Mouse (Mus musculus) heart, postnatal 0 days (tissue): ENCODE results near the gene Smim4. TPM values are rescaled to one million over a fixed set of nuclear protein-coding genes. Genes with fewer than 3 reads are reported as not detected.

Experiments used
- ATAC-seq: fragments of 200-750 bp; cut with Nextera tagmentation; 2 replicates; pipeline ENCODE4 v1.8.0; 2017; ENCODE audit warnings: low read depth, moderate number of reproducible peaks, moderate library complexity; ENCODE audit not compliant: insufficient read depth
- DNase-seq: peaks from one replicate; pipeline ENCODE4 v3.0.0-alpha.2; 2016; ENCODE audit warnings: low spot score
- H3K27ac ChIP-seq: fragments of 300-500 bp; sonication (generic); 2 replicates; pipeline ENCODE4 v1.5.1; 2014; ENCODE audit warnings: low read depth, mild to moderate bottlenecking
- H3K27me3 ChIP-seq: fragments of 300-500 bp; sonication (generic); 2 replicates; pipeline ENCODE4 v1.6.1; 2014; ENCODE audit warnings: low read length, mixed read lengths; ENCODE audit not compliant: control insufficient read depth, insufficient read depth
- H3K36me3 ChIP-seq: fragments of 300-500 bp; sonication (generic); replicated peaks from 2 replicates; pipeline ENCODE4 v1.6.1; 2014; ENCODE audit warnings: low read length, mixed read lengths; ENCODE audit not compliant: control insufficient read depth, insufficient read depth
- H3K4me1 ChIP-seq: fragments of 300-500 bp; sonication (generic); 2 replicates; pipeline ENCODE4 v1.6.1; 2014; ENCODE audit warnings: antibody characterized with exemption; ENCODE audit not compliant: control insufficient read depth, insufficient read depth
- H3K4me2 ChIP-seq: fragments of 300-500 bp; sonication (generic); 2 replicates; pipeline ENCODE4 v1.6.1; 2014; ENCODE audit warnings: low read depth, mild to moderate bottlenecking, low read length, moderate library complexity
- H3K4me3 ChIP-seq: fragments of 300-500 bp; sonication (generic); 2 replicates; pipeline ENCODE4 v1.5.1; 2014; ENCODE audit warnings: low read depth, low read length
- H3K9ac ChIP-seq: fragments of 300-500 bp; sonication (generic); replicated peaks from 2 replicates; pipeline ENCODE4 v1.6.1; 2014; ENCODE audit warnings: low read depth, low read length, mixed read lengths
- H3K9me3 ChIP-seq: fragments of 300-500 bp; sonication (generic); replicated peaks from 2 replicates; pipeline ENCODE4 v1.6.1; 2016; ENCODE audit warnings: low read length; ENCODE audit not compliant: control insufficient read depth
- CTCF ChIP-seq: IDR thresholded peaks from 2 replicates; pipeline ENCODE4 v1.5.1; 2016; ENCODE audit warnings: antibody characterized with exemption, control low read depth, low read depth
- EP300 ChIP-seq: IDR thresholded peaks from 2 replicates; pipeline ENCODE4 v1.6.1; 2016; ENCODE audit warnings: antibody characterized with exemption, low read depth
- WGBS: fragments of 180-500 bp; shearing (Covaris S2); extraction: QIAGEN DNeasy Blood & Tissue Kit; methylation state at CpG from one replicate; pipeline ENCODE4 v1.1.7; 2014; 5-methylcytosine and 5-hydroxymethylcytosine counted together
- polyA plus RNA-seq: library from polyadenylated mRNA; unstranded; fragments of >200 nt; fragmentation: Nextera tagmentation; extraction: Ambion mirVana; gene quantifications from 2 replicates; pipeline ENCODE4 v1.2.1, GENCODE M21; 2015
- total RNA-seq: library from RNA; depleted of rRNA; stranded (reverse); fragments of >200 nt; gene quantifications from 2 replicates; pipeline ENCODE4 v1.2.3, GENCODE M21; 2014; ENCODE audit warnings: low replicate concordance; rRNA removed

Gene Smim4
- total and polyA plus RNA-seq, 2 experiments from 2014 or later: 12.7 to 207 TPM

- TF ChIP-seq CTCF (no peak), EP300 (no peak)
- ATAC-seq (no peak), DNase-seq (no peak)
- Histone ChIP-seq H3K4me1 (no peaks in the 10 kb centered on the region), H3K9me3 (no peaks in the 10 kb centered on the region), H3K9ac (no peak overlapping the region), H3K36me3 (peaks cover 75% of the 10 kb centered on the region), H3K4me2 (no peak overlapping the region), H3K27me3 (no peaks in the 10 kb centered on the region), H3K4me3 (no peak overlapping the region), H3K27ac (no peak overlapping the region)
- WGBS: 92% methylated on average over 1 of the region's 1 CpGs
These were observed 82.9 kb downstream of the Smim4 start for GRCm38 (mm10) chr14:31045817-31046216.

- 89% methylated on average over 5 of the region's 5 CpGs for WGBS
- Histone ChIP-seq H3K4me3 (no peak overlapping the region), H3K9ac (no peak overlapping the region), H3K27ac (no peak overlapping the region), H3K36me3 (peaks cover 69% of the 10 kb centered on the region), H3K9me3 (no peaks in the 10 kb centered on the region), H3K27me3 (no peaks in the 10 kb centered on the region), H3K4me1 (no peaks in the 10 kb centered on the region), H3K4me2 (no peak overlapping the region)
- ATAC-seq (no peak), DNase-seq (no peak)
- TF ChIP-seq EP300: no peak
- no peak for TF ChIP-seq CTCF
These were observed 83.5 kb downstream of the Smim4 start for GRCm38 (mm10) chr14:31045296-31045695.

Other genes starting within 250 kb of the Smim4 start
- gene Mustn1, start 249.8 kb downstream of the Smim4 start, total RNA-seq: 3.7 and 10.3 TPM in 2 replicates
- gene Mustn1, start 249.8 kb downstream of the Smim4 start, polyA plus RNA-seq: 6.8 and 7.2 TPM in 2 replicates
- 2.2 and 2.5 TPM in 2 replicates for gene Itih4, start 242.5 kb downstream of the Smim4 start, total RNA-seq
- gene Itih4, start 242.5 kb downstream of the Smim4 start, polyA plus RNA-seq: 0.61 and 1.0 TPM in 2 replicates
- 0.66 and 2.4 TPM in 2 replicates for gene Itih3, start 205.2 kb downstream of the Smim4 start, total RNA-seq
- 0.49 and 0.72 TPM in 2 replicates for gene Itih3, start 205.2 kb downstream of the Smim4 start, polyA plus RNA-seq
- gene Itih1, start 185.7 kb downstream of the Smim4 start, total RNA-seq: not detected in 2 replicates
- not detected in 2 replicates for gene Itih1, start 185.7 kb downstream of the Smim4 start, polyA plus RNA-seq
- 4.5 and 11.9 TPM in 2 replicates for gene Nek4, start 177.6 kb downstream of the Smim4 start, total RNA-seq
- gene Nek4, start 177.6 kb downstream of the Smim4 start, polyA plus RNA-seq: 3.1 and 3.3 TPM in 2 replicates
- 28.7 and 39.0 TPM in 2 replicates for gene Glt8d1, start 127.6 kb downstream of the Smim4 start, total RNA-seq
- 30.6 and 30.9 TPM in 2 replicates for gene Glt8d1, start 127.6 kb downstream of the Smim4 start, polyA plus RNA-seq
- 309 and 340 TPM in 2 replicates for gene Spcs1, start 127.3 kb downstream of the Smim4 start, total RNA-seq
- 429 and 459 TPM in 2 replicates for gene Spcs1, start 127.3 kb downstream of the Smim4 start, polyA plus RNA-seq
- gene Pbrm1, start 109.8 kb downstream of the Smim4 start, total RNA-seq: 31.9 and 65.0 TPM in 2 replicates
- gene Pbrm1, start 109.8 kb downstream of the Smim4 start, polyA plus RNA-seq: 63.2 and 66.5 TPM in 2 replicates
- gene Gnl3, start 109.8 kb downstream of the Smim4 start, total RNA-seq: 30.5 and 45.8 TPM in 2 replicates
- 30.7 and 37.3 TPM in 2 replicates for gene Gnl3, start 109.8 kb downstream of the Smim4 start, polyA plus RNA-seq
- gene Nt5dc2, start 2.1 kb upstream of the Smim4 start, total RNA-seq: 212 and 269 TPM in 2 replicates
- 146 and 158 TPM in 2 replicates for gene Nt5dc2, start 2.1 kb upstream of the Smim4 start, polyA plus RNA-seq
- gene Stab1, start 39.7 kb upstream of the Smim4 start, total RNA-seq: 75.3 and 90.4 TPM in 2 replicates
- 24.0 and 25.4 TPM in 2 replicates for gene Stab1, start 39.7 kb upstream of the Smim4 start, polyA plus RNA-seq
- 2,939 and 3,145 TPM in 2 replicates for gene Tnnc1, start 79.4 kb upstream of the Smim4 start, total RNA-seq
- gene Tnnc1, start 79.4 kb upstream of the Smim4 start, polyA plus RNA-seq: 7,680 and 7,748 TPM in 2 replicates
- gene Nisch, start 88.0 kb upstream of the Smim4 start, total RNA-seq: 292 and 338 TPM in 2 replicates
- gene Nisch, start 88.0 kb upstream of the Smim4 start, polyA plus RNA-seq: 162 and 171 TPM in 2 replicates
- 4.4 and 12.7 TPM in 2 replicates for gene Sema3g, start 88.9 kb upstream of the Smim4 start, total RNA-seq
- gene Sema3g, start 88.9 kb upstream of the Smim4 start, polyA plus RNA-seq: 0.75 and 0.90 TPM in 2 replicates
- 2.1 and 7.4 TPM in 2 replicates for gene Phf7, start 122.4 kb upstream of the Smim4 start, total RNA-seq
- gene Phf7, start 122.4 kb upstream of the Smim4 start, polyA plus RNA-seq: 11.7 and 12.5 TPM in 2 replicates
- gene Bap1, start 122.5 kb upstream of the Smim4 start, total RNA-seq: 51.1 and 64.0 TPM in 2 replicates
- gene Bap1, start 122.5 kb upstream of the Smim4 start, polyA plus RNA-seq: 34.2 and 38.6 TPM in 2 replicates
- 0.08 TPM in 1 of 2 replicates, not detected in the other for gene Dnah1, start 194.9 kb upstream of the Smim4 start, total RNA-seq
- gene Dnah1, start 194.9 kb upstream of the Smim4 start, polyA plus RNA-seq: 0.10 and 0.15 TPM in 2 replicates
- 34.0 and 51.2 TPM in 2 replicates for gene Capn7, start 207.7 kb upstream of the Smim4 start, total RNA-seq
- 32.3 and 33.8 TPM in 2 replicates for gene Capn7, start 207.7 kb upstream of the Smim4 start, polyA plus RNA-seq